ENCODE assay signal across 8 mouse cellular contexts in genomic region chr12:109449421-109450411, GRCm38 (mm10). TPM values are rescaled to one million over a fixed set of nuclear protein-coding genes. Genes with fewer than 3 reads are reported as not detected.
DNase-seq lines count a peak whose midpoint lies in the region; ATAC-seq and TF ChIP-seq lines count a peak whose summit lies in the region.

No protein-coding gene starts in this region.

- peak overlapping the region; percentile 26 for H3K4me3 ChIP-seq in heart, postnatal 0 days (ENCODE audit: low read depth, low read length)
- peak overlapping the region; percentile 51 for H3K4me3 ChIP-seq in embryonic facial prominence, embryonic 10.5 days
- peak overlapping the region; percentile 38 for H3K4me3 ChIP-seq in intestine, embryonic 16.5 days (ENCODE audit: low read length)

- DNase-seq in heart, postnatal 0 days (ENCODE audit: low spot score): no peak
- no peak for DNase-seq in heart, adult 9 months (ENCODE audit: low spot score in 2 of 2)
- peak; percentile 78 for DNase-seq in embryonic facial prominence, embryonic 10.5 days (ENCODE audit: low spot score)
- peak; percentile 68 for DNase-seq in neural tube, embryonic 10.5 days (ENCODE audit: extremely low spot score, low spot score)
- DNase-seq in frontal cortex, postnatal 14 days (ENCODE audit: low spot score in 2 of 2): no peak
- no peak for DNase-seq in T-cell, adult 2 months (ENCODE audit: low spot score)
- DNase-seq in layer of hippocampus, postnatal 10 days (ENCODE audit: low spot score in 2 of 2): no peak

- H3K4me1 ChIP-seq in heart, postnatal 0 days (ENCODE audit: control insufficient read depth, insufficient read depth): 0 out of 2 replicates have a peak, but pooled peaks cover 5% of the 10 kb centered on the region
- H3K4me1 ChIP-seq in embryonic facial prominence, embryonic 10.5 days: peaks cover 87% of the 10 kb centered on the region
- peaks cover 45% of the 10 kb centered on the region for H3K4me1 ChIP-seq in intestine, embryonic 16.5 days (ENCODE audit: control insufficient read depth, insufficient read depth, low read length)

- H3K9ac ChIP-seq in heart, postnatal 0 days (replicated peaks; ENCODE audit: low read depth, low read length): no peak overlapping the region
- H3K9ac ChIP-seq in intestine, embryonic 16.5 days (ENCODE audit: low read depth, low read length): peak overlapping the region; percentile 67

- ATAC-seq in heart, postnatal 0 days (ENCODE audit: insufficient read depth, low read depth): no peak
- peak; percentile 57 for ATAC-seq in intestine, embryonic 16.5 days

- H3K27ac ChIP-seq in heart, postnatal 0 days (ENCODE audit: low read depth): no peak overlapping the region
- peak overlapping the region; percentile 84 for H3K27ac ChIP-seq in embryonic facial prominence, embryonic 10.5 days (replicated peaks)
- peak overlapping the region; percentile 38 for H3K27ac ChIP-seq in intestine, embryonic 16.5 days (ENCODE audit: low read length)

- no peak for TF ChIP-seq CTCF in heart, postnatal 0 days (IDR thresholded peaks at IDR 0.05; ENCODE audit: low read depth)

- 2% methylated on average over 30 of the region's 30 CpGs for WGBS in heart, postnatal 0 days
- under 1% methylated on average over 30 of the region's 30 CpGs for WGBS in embryonic facial prominence, embryonic 10.5 days
- WGBS in intestine, embryonic 16.5 days: 1% methylated on average over 30 of the region's 30 CpGs

- no peaks in the 10 kb centered on the region for H3K36me3 ChIP-seq in heart, postnatal 0 days (replicated peaks; ENCODE audit: control insufficient read depth, insufficient read depth, low read length)
- H3K36me3 ChIP-seq in embryonic facial prominence, embryonic 10.5 days (replicated peaks): no peaks in the 10 kb centered on the region
- no peaks in the 10 kb centered on the region for H3K36me3 ChIP-seq in intestine, embryonic 16.5 days (ENCODE audit: control insufficient read depth, insufficient read depth, low read length)

- H3K27me3 ChIP-seq in heart, postnatal 0 days (ENCODE audit: control insufficient read depth, insufficient read depth, low read length): peaks cover 83% of the 10 kb centered on the region
- peaks cover 95% of the 10 kb centered on the region for H3K27me3 ChIP-seq in embryonic facial prominence, embryonic 10.5 days (replicated peaks; ENCODE audit: low read depth, poor library complexity, severe bottlenecking)
- peaks cover 25% of the 10 kb centered on the region; the same call in 1 of the 2 replicates for H3K27me3 ChIP-seq in intestine, embryonic 16.5 days (replicated peaks; ENCODE audit: control insufficient read depth, insufficient read depth, low read length)

- peak overlapping the region; percentile 55 for H3K4me2 ChIP-seq in heart, postnatal 0 days (ENCODE audit: low read depth, low read length)
- H3K4me2 ChIP-seq in intestine, embryonic 16.5 days (ENCODE audit: low read depth, low read length): peak overlapping the region; percentile 73

- H3K9me3 ChIP-seq in heart, postnatal 0 days (replicated peaks; ENCODE audit: control insufficient read depth, low read length): no peaks in the 10 kb centered on the region
- no peaks in the 10 kb centered on the region for H3K9me3 ChIP-seq in embryonic facial prominence, embryonic 10.5 days
- no peaks in the 10 kb centered on the region for H3K9me3 ChIP-seq in intestine, embryonic 16.5 days (ENCODE audit: control insufficient read depth, low read length)

- no peak for TF ChIP-seq EP300 in heart, postnatal 0 days (IDR thresholded peaks at IDR 0.05; ENCODE audit: low read depth)

RNA-seq across cellular contexts. Expression of gene Dlk1, which starts 2.9 kb away (rescaled TPM):
- total RNA-seq in heart, postnatal 0 days (2014; rRNA removed; ENCODE audit: low replicate concordance): 45.0 and 55.2 TPM in 2 replicates
- polyA plus RNA-seq in heart, postnatal 0 days (2015; fragmentation: Nextera tagmentation; extraction: Ambion mirVana): 55.1 and 62.9 TPM in 2 replicates
- 287 and 291 TPM in 2 replicates for polyA plus RNA-seq in embryonic facial prominence, embryonic 10.5 days (2016; fragmentation: Nextera tagmentation; extraction: Ambion mirVana)
- polyA plus RNA-seq in intestine, embryonic 16.5 days (2015; fragmentation: Nextera tagmentation; extraction: Ambion mirVana): 325 and 385 TPM in 2 replicates
- total RNA-seq in layer of hippocampus, postnatal 10 days (2021): 1 to 10 TPM in 1 of 2 experiments, under 1 TPM in 1; 0.73 to 1.2 TPM

Comparison
In these comparisons a context has a peak if more than half of its experiments do, and no peak if none do; other contexts are left out.
1. DNase-seq: peak in embryonic facial prominence, embryonic 10.5 days (single experiment) and neural tube, embryonic 10.5 days (single experiment); none in heart, postnatal 0 days (single experiment), heart, adult 9 months (0 of 2), frontal cortex, postnatal 14 days (0 of 2), T-cell, adult 2 months (single experiment) and layer of hippocampus, postnatal 10 days (0 of 2).
2. Peak in every context shown above with its lines, with median percentiles within 50 percentile points of each other: H3K4me3 ChIP-seq.